Mouse (Mus musculus) liver, embryonic 14.5 days (tissue): ENCODE results near the gene Ctnnal1. TPM values are rescaled to one million over a fixed set of nuclear protein-coding genes. Genes with fewer than 3 reads are reported as not detected.

Experiments used
- ATAC-seq: fragments of 200-750 bp; cut with Nextera tagmentation; 2 replicates; pipeline ENCODE4 v1.8.0; 2017; ENCODE audit warnings: moderate number of reproducible peaks, mild to moderate bottlenecking, moderate library complexity; ENCODE audit not compliant: insufficient read depth
- DNase-seq, 3 experiments: peaks; one replicate each; pipeline ENCODE4 v3.0.0-alpha.2; 2012 to 2013; ENCODE audit warnings: low read depth in 3 of 3, low spot score in 3 of 3
- H3K27ac ChIP-seq: fragments of 300-500 bp; sonication (generic); 2 replicates; pipeline ENCODE4 v1.5.1; 2014; ENCODE audit warnings: moderate library complexity, mild to moderate bottlenecking, control low read depth, inconsistent platforms
- H3K27me3 ChIP-seq: fragments of 300-500 bp; sonication (generic); 2 replicates; pipeline ENCODE4 v1.6.1; 2014; ENCODE audit warnings: mild to moderate bottlenecking, low read length, moderate library complexity; ENCODE audit not compliant: control insufficient read depth, insufficient read depth
- H3K36me3 ChIP-seq: fragments of 300-500 bp; sonication (generic); replicated peaks from 2 replicates; pipeline ENCODE4 v1.6.1; 2014; ENCODE audit warnings: low read depth; ENCODE audit not compliant: control insufficient read depth, insufficient read depth
- H3K4me1 ChIP-seq, 2 experiments: fragments of 200-500 bp in 1 of 2; fragments of 300-500 bp in 1 of 2; sonication (generic) in 1 of 2; replicated peaks; 2 replicates each; pipeline ENCODE4 v1.6.1; 2012 to 2014; ENCODE audit warnings: antibody characterized with exemption in 1 of 2, inconsistent platforms in 1 of 2, low read length in 1 of 2; ENCODE audit not compliant: control insufficient read depth in 2 of 2, insufficient read depth in 2 of 2
- H3K4me2 ChIP-seq: fragments of 300-500 bp; sonication (generic); 2 replicates; pipeline ENCODE4 v1.6.1; 2014; ENCODE audit warnings: low read depth, mild to moderate bottlenecking, control low read depth, moderate library complexity
- H3K4me3 ChIP-seq, 2 experiments: fragments of 200-500 bp in 1 of 2; fragments of 300-500 bp in 1 of 2; sonication (generic) in 1 of 2; 2 replicates each; pipeline ENCODE4 v1.5.1; 2012 to 2014; ENCODE audit warnings: low read depth in 2 of 2, low read length in 2 of 2, mild to moderate bottlenecking in 2 of 2, control low read depth in 1 of 2, inconsistent platforms in 1 of 2, moderate library complexity in 1 of 2; ENCODE audit not compliant: insufficient read depth in 1 of 2
- H3K9ac ChIP-seq: fragments of 300-500 bp; sonication (generic); replicated peaks from 2 replicates; pipeline ENCODE4 v1.6.1; 2014; ENCODE audit warnings: mild to moderate bottlenecking, control low read depth, moderate library complexity
- H3K9me3 ChIP-seq: fragments of 300-500 bp; sonication (generic); 2 replicates; pipeline ENCODE4 v1.6.1; 2016; ENCODE audit warnings: low read length, mixed read lengths; ENCODE audit not compliant: control insufficient read depth
- CTCF ChIP-seq: IDR thresholded peaks from 2 replicates; pipeline ENCODE4 v1.5.1; 2016; ENCODE audit warnings: antibody characterized with exemption, low read depth, control low read depth
- EP300 ChIP-seq: IDR thresholded peaks from 2 replicates; pipeline ENCODE4 v1.6.1; 2016; ENCODE audit warnings: antibody characterized with exemption, low read depth
- WGBS: fragments of 180-500 bp; shearing (Covaris S2); extraction: QIAGEN DNeasy Blood & Tissue Kit; methylation state at CpG from one replicate; pipeline ENCODE4 v1.1.7; 2014; ENCODE audit not compliant: insufficient replicate concordance; 5-methylcytosine and 5-hydroxymethylcytosine counted together
- polyA plus RNA-seq, 2 experiments: library from polyadenylated mRNA; depleted of rRNA in 1 of 2; stranded (reverse) in 1 of 2; unstranded in 1 of 2; fragments of >200 nt; fragmentation: Nextera tagmentation in 1 of 2; extraction: Ambion mirVana in 1 of 2; gene quantifications; 2 replicates each; pipeline versions ENCODE4 v1.2.1 to v1.2.3; 2012 to 2014

The Ctnnal1 gene
- polyA plus RNA-seq, 2 experiments: 4.8 to 8.2 TPM

GRCm38 (mm10) chr4:56831998-56832397, 33.0 kb downstream of the Ctnnal1 start:
- no peak for ATAC-seq
- 85% methylated on average over 7 of the region's 7 CpGs for WGBS
- no peaks in the 10 kb centered on the region for H3K4me1 ChIP-seq
- H3K27ac ChIP-seq: no peak overlapping the region
- no peak for TF ChIP-seq CTCF
- TF ChIP-seq EP300: no peak
- DNase-seq: no peak
- no peak overlapping the region for H3K4me3 ChIP-seq
- no peaks in the 10 kb centered on the region for H3K9me3 ChIP-seq
- no peak overlapping the region for H3K9ac ChIP-seq
- no peak overlapping the region for H3K4me2 ChIP-seq
- no peaks in the 10 kb centered on the region for H3K27me3 ChIP-seq
- H3K36me3 ChIP-seq: no peaks in the 10 kb centered on the region

GRCm38 (mm10) chr4:56831013-56831609, 33.9 kb downstream of the Ctnnal1 start:
- Histone ChIP-seq H3K9ac (no peak overlapping the region), H3K4me2 (no peak overlapping the region), H3K4me3 (no peak overlapping the region), H3K9me3 (no peaks in the 10 kb centered on the region), H3K4me1 (no peaks in the 10 kb centered on the region), H3K27me3 (no peaks in the 10 kb centered on the region), H3K36me3 (no peaks in the 10 kb centered on the region), H3K27ac (no peak overlapping the region)
- WGBS: 36% methylated on average over 13 of the region's 13 CpGs
- TF ChIP-seq CTCF (no peak), EP300 (no peak)
- ATAC-seq (0 out of 2 replicates have a peak, but pooled peaks have one; percentile 8), DNase-seq (no peak)

GRCm38 (mm10) chr4:56829511-56829921, 35.5 kb downstream of the Ctnnal1 start:
- 82% methylated on average over 7 of the region's 7 CpGs for WGBS
- ATAC-seq (no peak), DNase-seq (no peak)
- Histone ChIP-seq H3K9me3 (no peaks in the 10 kb centered on the region), H3K4me1 (no peaks in the 10 kb centered on the region), H3K4me2 (no peak overlapping the region), H3K9ac (no peak overlapping the region), H3K27ac (no peak overlapping the region), H3K4me3 (no peak overlapping the region), H3K27me3 (no peaks in the 10 kb centered on the region), H3K36me3 (no peaks in the 10 kb centered on the region)
- no peak for TF ChIP-seq CTCF
- no peak for TF ChIP-seq EP300

DNA sequence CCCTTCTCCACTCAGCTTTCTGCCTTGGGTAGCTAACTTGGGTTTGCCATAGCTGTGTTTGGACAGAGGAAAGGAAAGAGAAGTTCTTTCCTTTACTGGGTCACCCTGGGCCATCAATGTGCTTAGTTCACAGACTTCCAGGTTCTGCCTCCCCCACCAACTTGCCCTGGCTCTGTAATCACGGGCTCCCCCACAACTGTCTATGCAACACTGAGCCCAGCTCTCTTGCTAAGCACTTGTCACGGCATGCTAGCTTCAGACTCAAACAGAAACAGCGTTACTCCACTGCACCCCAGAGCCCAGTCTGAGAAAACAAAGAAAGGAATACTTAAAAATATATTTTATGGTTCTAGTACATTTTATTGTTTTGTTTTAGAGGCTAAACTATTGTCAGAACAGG, 36.1 kb downstream of the Ctnnal1 start:
- WGBS: 65% methylated on average over 3 of the region's 3 CpGs
- Histone ChIP-seq H3K4me3 (no peak overlapping the region), H3K36me3 (no peaks in the 10 kb centered on the region), H3K9ac (no peak overlapping the region), H3K4me1 (no peaks in the 10 kb centered on the region), H3K27me3 (no peaks in the 10 kb centered on the region), H3K4me2 (no peak overlapping the region), H3K9me3 (no peaks in the 10 kb centered on the region), H3K27ac (no peak overlapping the region)
- ATAC-seq: no peak
- no peak for DNase-seq
- no peak for TF ChIP-seq EP300
- no peak for TF ChIP-seq CTCF

- DNase-seq (no peak), ATAC-seq (no peak)
- no peak overlapping the region for H3K27ac ChIP-seq
- no peaks in the 10 kb centered on the region for H3K27me3 ChIP-seq
- H3K36me3 ChIP-seq: no peaks in the 10 kb centered on the region
- no peak overlapping the region for H3K9ac ChIP-seq
- no peak overlapping the region for H3K4me3 ChIP-seq
- TF ChIP-seq EP300 (no peak), CTCF (no peak)
- no peaks in the 10 kb centered on the region for H3K9me3 ChIP-seq
- H3K4me2 ChIP-seq: no peak overlapping the region
- WGBS: 71% methylated on average over 9 of the region's 9 CpGs
- no peaks in the 10 kb centered on the region for H3K4me1 ChIP-seq
Observed at GRCm38 (mm10) chr4:56824231-56824630, 40.8 kb downstream of the Ctnnal1 start.
